Mouse (Mus musculus): ENCODE measurements at regions not wholly inside any gene's neighbourhood (a gene's known extent, or its start where the extent isn't known, plus 50 kb on each side); places are given as distances from the start of the nearest gene placed in this dataset.

DNA sequence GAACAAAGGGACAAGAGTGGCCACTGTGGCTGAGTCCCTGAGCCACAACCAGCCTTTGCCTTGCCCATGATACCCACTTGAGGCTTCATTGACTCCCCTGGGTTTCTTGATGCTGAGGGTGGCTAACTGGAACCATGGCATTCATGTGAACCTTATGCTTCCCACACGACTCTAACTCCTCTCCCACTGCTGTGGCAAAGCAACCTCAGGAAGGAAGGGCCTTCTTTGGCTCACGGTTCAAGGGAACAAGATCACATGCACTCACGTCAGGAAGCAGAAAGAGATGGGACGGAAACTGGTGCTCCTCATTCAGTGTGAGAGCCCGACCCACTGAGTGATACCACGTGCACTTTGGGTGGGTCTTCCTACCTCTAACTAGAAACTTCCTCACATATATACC, 190.3 kb downstream of the Pdcd6ip start:
- no peaks in the 10 kb centered on the region for H3K27me3 ChIP-seq (ENCODE audit: poor library complexity, severe bottlenecking)
- no peak overlapping the region for H3K4me3 ChIP-seq
- whole genome bisulfite sequencing = 89% methylated on average over 6 of the region's 6 CpGs
- H3K36me3 ChIP-seq (replicated peaks) = no peaks in the 10 kb centered on the region
- H3K4me1 ChIP-seq = peaks cover 6% of the 10 kb centered on the region
- H3K27ac ChIP-seq = no peak overlapping the region
- no peak for DNase-seq (ENCODE audit: extremely low spot score, low spot score)
- no peaks in the 10 kb centered on the region for H3K9me3 ChIP-seq

DNA sequence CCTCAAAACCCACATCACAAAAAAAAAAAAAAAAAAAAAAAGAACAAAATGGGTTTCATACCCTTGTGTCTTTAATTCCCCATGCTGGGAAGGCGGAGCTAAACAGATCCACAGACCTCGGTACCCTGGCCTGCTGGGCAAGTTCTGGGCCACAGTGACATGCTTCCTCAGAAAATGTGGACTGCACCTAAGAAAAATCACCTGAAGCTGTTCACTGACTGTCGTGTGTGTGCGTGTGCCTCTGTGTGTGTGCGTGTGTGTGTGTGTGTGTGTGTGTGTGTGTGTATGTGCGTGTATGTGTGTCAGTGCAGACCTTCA, 192.4 kb downstream of the Pdcd6ip start:
- 81% methylated on average over 6 of the region's 6 CpGs for WGBS
- H3K9me3 ChIP-seq = no peaks in the 10 kb centered on the region
- peaks cover 6% of the 10 kb centered on the region for H3K4me1 ChIP-seq
- no peak overlapping the region for H3K4me3 ChIP-seq
- no peak for DNase-seq (ENCODE audit: extremely low spot score, low spot score)
- no peak overlapping the region for H3K27ac ChIP-seq
- no peaks in the 10 kb centered on the region for H3K27me3 ChIP-seq (ENCODE audit: poor library complexity, severe bottlenecking)
- H3K36me3 ChIP-seq (replicated peaks) = no peaks in the 10 kb centered on the region

DNA sequence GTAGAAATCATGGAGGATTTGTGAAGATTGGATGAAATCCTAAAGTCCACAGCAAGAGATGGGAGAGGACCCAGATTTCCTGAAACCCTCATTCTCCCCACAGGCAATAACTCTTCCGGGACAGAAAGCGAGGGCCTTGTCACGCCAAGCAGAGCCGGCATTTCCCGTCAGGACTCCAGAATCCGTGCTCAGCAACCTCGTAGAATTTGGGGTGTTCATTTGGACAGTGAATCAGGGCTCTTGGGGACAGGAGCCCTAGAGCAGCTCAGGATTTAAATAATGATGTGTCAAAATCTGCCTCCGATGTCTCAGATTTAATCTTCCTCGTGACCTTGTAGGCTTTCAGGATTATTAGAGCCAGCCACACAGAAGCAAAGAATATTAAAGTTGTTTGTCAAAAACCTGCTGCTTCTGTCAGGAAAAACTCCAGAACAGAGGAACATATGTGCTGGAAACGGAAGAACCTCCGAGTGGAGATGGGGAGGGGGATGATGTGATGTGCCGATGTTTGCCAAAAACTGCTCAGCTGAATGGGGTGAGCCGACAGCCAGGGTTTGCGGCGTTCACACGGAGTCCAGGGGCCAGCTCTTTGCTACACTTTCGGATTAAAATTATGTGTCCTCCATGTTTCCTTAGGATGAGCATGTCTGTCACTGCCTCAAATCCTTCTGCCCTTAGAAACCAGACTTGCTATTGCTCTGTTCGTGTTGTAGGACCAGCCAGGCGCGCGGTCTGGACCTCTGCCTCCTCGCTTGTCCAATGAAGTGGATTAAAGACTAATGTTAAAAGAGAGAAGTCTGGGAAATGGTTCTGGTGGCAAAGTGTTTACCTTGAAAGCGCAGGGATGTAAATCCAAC, 193.0 kb downstream of the Pdcd6ip start:
- H3K27ac ChIP-seq = no peak overlapping the region
- H3K36me3 ChIP-seq (replicated peaks) = no peaks in the 10 kb centered on the region
- no peak for DNase-seq (ENCODE audit: extremely low spot score, low spot score)
- H3K27me3 ChIP-seq (ENCODE audit: poor library complexity, severe bottlenecking) = no peaks in the 10 kb centered on the region
- H3K9me3 ChIP-seq = no peaks in the 10 kb centered on the region
- WGBS = 91% methylated on average over 23 of the region's 23 CpGs
- H3K4me1 ChIP-seq = peaks cover 6% of the 10 kb centered on the region
- no peak overlapping the region for H3K4me3 ChIP-seq

- Histone ChIP-seq H3K4me1 (peaks cover 15% of the 10 kb centered on the region; the same call in 1 of the 2 replicates), H3K4me3 (no peak overlapping the region), H3K27ac (no peak overlapping the region), H3K36me3 (replicated peaks) (no peaks in the 10 kb centered on the region), H3K27me3 (ENCODE audit: poor library complexity, severe bottlenecking) (no peaks in the 10 kb centered on the region), H3K9me3 (no peaks in the 10 kb centered on the region)
- no peak for DNase-seq (ENCODE audit: extremely low spot score, low spot score)
- 90% methylated on average over 5 of the region's 5 CpGs for WGBS
Measured at GRCm38 (mm10) chr9:113511302-113511701, 196.8 kb downstream of the Pdcd6ip start.

DNA sequence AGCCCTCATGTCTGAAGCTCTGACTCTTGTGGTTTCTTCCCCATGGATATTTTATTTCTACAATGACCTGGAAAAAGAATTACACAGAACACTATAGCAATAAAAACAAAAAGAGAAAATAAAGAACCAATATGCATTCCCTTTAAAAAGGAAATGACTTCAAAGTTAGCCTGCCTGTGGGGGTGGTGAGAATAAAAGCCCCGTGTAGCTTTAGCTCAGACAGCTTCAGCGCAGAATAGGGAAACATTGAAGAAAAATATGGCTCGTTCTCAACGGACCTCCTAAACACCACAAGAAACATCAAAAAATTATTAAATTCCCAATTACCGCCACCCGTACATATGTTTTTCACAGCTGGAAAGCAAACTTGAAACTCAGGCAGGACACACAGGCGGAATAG, 198.7 kb downstream of the Pdcd6ip start:
- H3K4me3 ChIP-seq = no peak overlapping the region
- H3K27me3 ChIP-seq (ENCODE audit: poor library complexity, severe bottlenecking) = no peaks in the 10 kb centered on the region
- no peak for DNase-seq (ENCODE audit: extremely low spot score, low spot score)
- no peaks in the 10 kb centered on the region for H3K36me3 ChIP-seq (replicated peaks)
- H3K27ac ChIP-seq = no peak overlapping the region
- 90% methylated on average over 7 of the region's 7 CpGs for WGBS
- peaks cover 15% of the 10 kb centered on the region; the same call in 1 of the 2 replicates for H3K4me1 ChIP-seq
- H3K9me3 ChIP-seq = no peaks in the 10 kb centered on the region

DNA sequence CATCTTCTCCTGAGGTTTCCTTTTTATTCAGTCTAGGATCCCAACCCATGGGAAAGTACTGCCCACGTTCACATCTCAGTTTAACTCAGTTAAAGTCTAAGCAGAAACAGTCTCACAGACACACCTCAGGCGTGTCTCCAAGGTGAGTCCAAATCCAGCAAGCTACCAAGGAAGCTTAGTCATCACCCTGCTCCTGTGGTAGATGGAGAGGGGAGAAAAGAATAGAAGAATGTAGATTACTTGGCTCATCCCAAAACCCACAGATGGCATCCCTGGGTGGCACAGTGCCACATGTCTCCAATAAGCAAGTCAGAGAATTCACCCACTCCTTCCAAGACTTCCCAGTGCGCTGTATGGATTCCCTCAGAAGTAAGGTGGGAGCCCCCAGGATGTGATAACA, 199.2 kb downstream of the Pdcd6ip start:
- Histone ChIP-seq H3K4me1 (peaks cover 15% of the 10 kb centered on the region; the same call in 1 of the 2 replicates), H3K4me3 (no peak overlapping the region), H3K27me3 (ENCODE audit: poor library complexity, severe bottlenecking) (no peaks in the 10 kb centered on the region), H3K36me3 (replicated peaks) (no peaks in the 10 kb centered on the region), H3K27ac (no peak overlapping the region), H3K9me3 (no peaks in the 10 kb centered on the region)
- 89% methylated on average over 3 of the region's 3 CpGs for WGBS
- DNase-seq (ENCODE audit: extremely low spot score, low spot score) = no peak

- Histone ChIP-seq H3K9me3 (no peaks in the 10 kb centered on the region), H3K36me3 (replicated peaks) (no peaks in the 10 kb centered on the region), H3K4me3 (no peak overlapping the region), H3K27me3 (ENCODE audit: poor library complexity, severe bottlenecking) (no peaks in the 10 kb centered on the region), H3K4me1 (peaks cover 15% of the 10 kb centered on the region; the same call in 1 of the 2 replicates), H3K27ac (no peak overlapping the region)
- DNase-seq (ENCODE audit: extremely low spot score, low spot score) = no peak
- WGBS = 89% methylated on average over 20 of the region's 20 CpGs
Measured at GRCm38 (mm10) chr9:113507561-113508460, 200.2 kb downstream of the Pdcd6ip start.

DNA sequence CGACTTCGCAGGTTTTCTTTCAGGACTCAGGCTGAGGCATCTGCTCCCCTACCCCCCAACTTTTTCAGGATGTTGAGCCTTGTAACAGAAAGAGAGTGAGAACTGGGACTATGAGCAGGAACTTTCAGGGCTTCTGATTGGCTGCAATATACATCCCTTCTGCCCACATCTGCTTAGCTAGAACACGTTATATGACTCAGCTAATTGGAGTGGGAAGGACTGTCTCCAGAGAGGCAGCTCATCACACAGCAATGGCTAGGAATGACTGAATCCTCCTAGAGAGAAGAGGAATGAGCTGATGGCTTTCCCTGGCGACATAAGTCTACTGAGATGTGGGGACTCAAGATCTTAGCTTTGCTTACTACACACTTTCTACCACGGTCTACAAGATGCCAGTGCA, 208.8 kb downstream of the Pdcd6ip start:
- H3K36me3 ChIP-seq (replicated peaks) = no peaks in the 10 kb centered on the region
- H3K4me3 ChIP-seq = no peak overlapping the region
- no peak overlapping the region for H3K27ac ChIP-seq
- no peaks in the 10 kb centered on the region for H3K4me1 ChIP-seq
- no peaks in the 10 kb centered on the region for H3K27me3 ChIP-seq (ENCODE audit: poor library complexity, severe bottlenecking)
- no peak for DNase-seq (ENCODE audit: extremely low spot score, low spot score)
- no peaks in the 10 kb centered on the region for H3K9me3 ChIP-seq
- 85% methylated on average over 5 of the region's 5 CpGs for WGBS

GRCm38 (mm10) chr9:113496176-113496732, 211.8 kb downstream of the Pdcd6ip start:
- no peaks in the 10 kb centered on the region for H3K27me3 ChIP-seq (ENCODE audit: poor library complexity, severe bottlenecking)
- DNase-seq (ENCODE audit: extremely low spot score, low spot score) = no peak
- 66% methylated on average over 7 of the region's 7 CpGs for WGBS
- no peak overlapping the region for H3K27ac ChIP-seq
- no peaks in the 10 kb centered on the region for H3K36me3 ChIP-seq (replicated peaks)
- no peak overlapping the region for H3K4me3 ChIP-seq
- H3K9me3 ChIP-seq = no peaks in the 10 kb centered on the region
- H3K4me1 ChIP-seq = no peaks in the 10 kb centered on the region

- DNase-seq (ENCODE audit: extremely low spot score, low spot score) = no peak
- Histone ChIP-seq H3K27ac (no peak overlapping the region), H3K9me3 (no peaks in the 10 kb centered on the region), H3K4me1 (peaks cover 12% of the 10 kb centered on the region), H3K27me3 (ENCODE audit: poor library complexity, severe bottlenecking) (no peaks in the 10 kb centered on the region), H3K36me3 (replicated peaks) (no peaks in the 10 kb centered on the region), H3K4me3 (no peak overlapping the region)
- WGBS = 90% methylated on average over 6 of the region's 6 CpGs
Measured at GRCm38 (mm10) chr9:113488651-113489050, 219.4 kb downstream of the Pdcd6ip start.

DNA sequence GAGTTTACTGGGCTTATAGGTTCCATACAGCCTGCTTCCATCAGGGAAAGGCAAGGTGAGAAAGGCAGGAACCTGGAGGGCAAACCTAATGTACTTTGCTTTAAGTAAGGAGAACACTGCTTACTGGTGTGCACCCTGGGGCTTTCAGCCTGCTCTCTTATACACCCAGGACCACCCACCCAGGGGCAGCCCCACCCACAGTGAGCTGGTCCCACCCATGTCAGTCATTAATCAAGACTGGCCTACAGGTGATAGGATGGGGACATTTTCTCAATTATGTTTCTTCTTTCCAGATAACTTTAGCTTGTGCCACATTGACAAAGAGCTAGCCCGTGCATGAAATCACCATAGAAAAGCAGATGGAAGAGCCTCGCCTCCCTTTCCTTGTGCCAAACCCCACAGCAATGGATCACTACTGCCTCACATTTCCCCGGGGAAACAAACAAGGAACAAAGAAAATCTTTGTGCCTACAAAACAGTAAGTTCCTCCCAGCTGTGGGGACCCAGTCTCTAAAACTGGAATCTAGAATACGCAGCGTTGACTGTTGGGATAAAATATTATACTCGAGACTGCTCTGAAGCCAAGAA, 221.5 kb downstream of the Pdcd6ip start:
- Histone ChIP-seq H3K27ac (no peak overlapping the region), H3K9me3 (no peaks in the 10 kb centered on the region), H3K4me1 (peaks cover 12% of the 10 kb centered on the region), H3K36me3 (replicated peaks) (no peaks in the 10 kb centered on the region), H3K4me3 (no peak overlapping the region), H3K27me3 (ENCODE audit: poor library complexity, severe bottlenecking) (no peaks in the 10 kb centered on the region)
- no peak for DNase-seq (ENCODE audit: extremely low spot score, low spot score)
- 77% methylated on average over 6 of the region's 6 CpGs for WGBS

GRCm38 (mm10) chr9:113479897-113480296, 228.2 kb downstream of the Pdcd6ip start:
- DNase-seq (ENCODE audit: extremely low spot score, low spot score) = no peak
- WGBS = 89% methylated on average over 3 of the region's 3 CpGs
- Histone ChIP-seq H3K9me3 (peaks cover 10% of the 10 kb centered on the region; the same call in 1 of the 2 replicates), H3K27me3 (ENCODE audit: poor library complexity, severe bottlenecking) (no peaks in the 10 kb centered on the region), H3K36me3 (replicated peaks) (no peaks in the 10 kb centered on the region), H3K4me3 (no peak overlapping the region), H3K4me1 (no peaks in the 10 kb centered on the region), H3K27ac (no peak overlapping the region)

Data from forebrain, embryonic 10.5 days (tissue).